Mouse (Mus musculus) heart, embryonic 14.5 days (tissue): ENCODE data around the gene Hnrnpr. TPM values are rescaled to one million over a fixed set of nuclear protein-coding genes. Genes with fewer than 3 reads are reported as not detected.
A peak's percentile ranks its signal among the peaks of the same experiment; 100 is the strongest.

Experiments
- ATAC-seq: fragments of 200-750 bp; cut with Nextera tagmentation; 2 replicates; pipeline ENCODE4 v1.8.0; 2017; ENCODE audit warnings: low read depth, moderate TSS enrichment; ENCODE audit not compliant: insufficient number of reproducible peaks, insufficient read depth, low FRiP score
- H3K27ac ChIP-seq, 2 experiments: fragments of 200-500 bp in 1 of 2; fragments of 300-500 bp in 1 of 2; sonication (generic) in 1 of 2; replicated peaks in 1 of 2; 2 replicates each; pipeline ENCODE4 v1.5.1; 2012 to 2014; ENCODE audit warnings: low read depth in 2 of 2, low read length in 2 of 2, control low read depth in 1 of 2, mild to moderate bottlenecking in 1 of 2, mixed read lengths in 1 of 2; ENCODE audit not compliant: control insufficient read depth in 1 of 2, insufficient read depth in 1 of 2
- H3K27me3 ChIP-seq: fragments of 300-500 bp; sonication (generic); 2 replicates; pipeline ENCODE4 v1.6.1; 2014; ENCODE audit warnings: mild to moderate bottlenecking, low read length, control low read depth; ENCODE audit not compliant: control insufficient read depth, insufficient read depth
- H3K36me3 ChIP-seq: fragments of 300-500 bp; sonication (generic); 2 replicates; pipeline ENCODE4 v1.6.1; 2014; ENCODE audit warnings: mild to moderate bottlenecking, control low read depth, low read length, mixed read lengths; ENCODE audit not compliant: control insufficient read depth, insufficient read depth
- H3K4me1 ChIP-seq, 2 experiments: fragments of 200-500 bp in 1 of 2; fragments of 300-500 bp in 1 of 2; sonication (generic) in 1 of 2; 2 replicates each; pipeline ENCODE4 v1.6.1; 2012 to 2014; ENCODE audit warnings: low read length in 2 of 2, control low read depth in 1 of 2, mixed read lengths in 1 of 2; ENCODE audit not compliant: control insufficient read depth in 2 of 2, insufficient read depth in 2 of 2
- H3K4me2 ChIP-seq: fragments of 300-500 bp; sonication (generic); 2 replicates; pipeline ENCODE4 v1.6.1; 2014; ENCODE audit warnings: mild to moderate bottlenecking, low read length
- H3K4me3 ChIP-seq, 2 experiments: fragments of 200-500 bp in 1 of 2; fragments of 300-500 bp in 1 of 2; sonication (generic) in 1 of 2; 2 replicates each; pipeline ENCODE4 v1.5.1; 2012 to 2014; ENCODE audit warnings: low read length in 2 of 2, mild to moderate bottlenecking in 2 of 2, control low read depth in 1 of 2, low read depth in 1 of 2, moderate library complexity in 1 of 2; ENCODE audit not compliant: control insufficient read depth in 1 of 2, insufficient read depth in 1 of 2
- H3K9ac ChIP-seq: fragments of 300-500 bp; sonication (generic); 2 replicates; pipeline ENCODE4 v1.6.1; 2014; ENCODE audit warnings: mild to moderate bottlenecking, low read length
- H3K9me3 ChIP-seq: fragments of 300-500 bp; sonication (generic); 2 replicates; pipeline ENCODE4 v1.6.1; 2016; ENCODE audit warnings: low read length, control low read depth; ENCODE audit not compliant: control insufficient read depth
- WGBS: fragments of 180-500 bp; shearing (Covaris S2); extraction: QIAGEN DNeasy Blood & Tissue Kit; methylation state at CpG from one replicate; pipeline ENCODE4 v1.1.7; 2014; 5-methylcytosine and 5-hydroxymethylcytosine counted together
- polyA plus RNA-seq: library from polyadenylated mRNA; unstranded; fragments of >200 nt; fragmentation: Nextera tagmentation; extraction: Ambion mirVana; gene quantifications from 2 replicates; pipeline ENCODE4 v1.2.1, GENCODE M21; 2014

Gene Hnrnpr
- polyA plus RNA-seq, 1 experiment from 2014 or later = 88.8 TPM

- Histone ChIP-seq H3K9ac (0 out of 2 replicates have a peak overlapping the region, but pooled peaks have one; percentile 27), H3K36me3 (no peaks in the 10 kb centered on the region), H3K27ac (no peak overlapping the region), H3K9me3 (no peaks in the 10 kb centered on the region), H3K27me3 (no peaks in the 10 kb centered on the region), H3K4me1 (peaks cover 16 to 29% of the 10 kb centered on the region in 2 experiments), H3K4me3 (no peak overlapping the region), H3K4me2 (no peak overlapping the region)
- ATAC-seq = no peak
- 47% methylated on average over 8 of the region's 9 CpGs for WGBS
Observed at GRCm38 (mm10) chr4:136281611-136282010, 29.1 kb upstream of the Hnrnpr start.

DNA sequence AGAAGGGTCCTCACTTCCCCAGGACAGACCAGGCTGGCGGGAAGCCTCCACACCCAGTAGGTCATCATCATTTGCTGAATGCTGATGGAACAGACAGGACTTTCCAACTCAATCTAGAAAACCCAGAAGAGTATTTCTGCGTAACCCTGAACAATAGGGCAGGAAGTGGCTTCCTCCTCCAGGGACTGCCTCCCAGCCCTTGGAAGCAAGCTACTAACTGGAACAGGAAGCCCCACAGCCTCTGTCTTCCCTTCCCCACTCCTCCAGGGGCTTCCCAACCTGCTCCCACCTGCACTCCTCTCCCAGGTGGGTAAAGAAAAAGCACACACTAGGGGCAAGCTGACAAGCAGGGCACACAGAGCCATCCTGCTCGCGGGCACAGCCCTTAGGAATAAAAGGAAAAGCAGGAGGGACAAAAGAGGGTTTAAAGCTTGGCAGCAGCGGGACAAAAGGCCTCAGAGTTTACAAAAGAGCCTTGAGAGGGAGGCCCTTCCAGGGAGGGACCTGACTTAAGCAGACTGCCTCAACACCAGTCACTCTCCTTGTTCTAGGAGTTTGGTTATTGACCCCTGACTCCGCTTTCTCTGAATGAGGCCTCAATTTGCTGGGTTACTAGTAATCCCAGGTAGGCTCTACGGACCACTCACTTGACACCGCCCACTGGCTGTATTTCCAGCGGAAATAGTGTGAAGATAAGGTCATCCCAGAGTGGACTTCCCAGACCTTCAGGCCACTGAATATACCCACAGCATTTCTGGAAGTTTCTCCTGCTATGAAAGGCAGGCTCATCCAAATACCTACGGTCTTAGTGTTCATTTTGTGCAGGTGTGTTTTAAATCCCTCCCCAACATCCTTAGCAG, 27.9 kb upstream of the Hnrnpr start:
- 47% methylated on average over 10 of the region's 10 CpGs for WGBS
- H3K4me2 ChIP-seq = no peak overlapping the region
- H3K9ac ChIP-seq = peak overlapping the region; percentile 19; the same call in 1 of the 2 replicates

DNA sequence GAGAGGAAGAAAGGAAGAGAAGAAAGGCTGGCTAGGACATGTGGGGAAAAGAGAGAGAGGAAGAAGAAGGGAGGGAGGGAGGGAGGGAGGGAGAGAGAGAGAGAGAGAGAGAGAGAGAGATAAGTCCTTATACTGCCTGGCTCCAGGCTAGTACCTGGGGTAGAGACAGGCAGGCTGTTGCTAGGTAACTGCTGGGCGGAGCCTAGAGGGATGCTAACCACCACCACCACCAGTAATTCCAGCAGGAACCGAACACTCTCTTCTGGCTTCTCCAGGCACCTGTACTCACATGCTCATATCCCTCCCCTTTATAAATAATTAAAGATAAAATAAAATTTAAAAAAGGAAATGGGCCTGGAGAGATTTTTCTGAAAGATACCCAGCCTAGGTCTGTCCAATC, 27.0 kb upstream of the Hnrnpr start:
- 45% methylated on average over 2 of the region's 2 CpGs for WGBS
- H3K9me3 ChIP-seq = peaks cover 4% of the 10 kb centered on the region; the same call in 1 of the 2 replicates
- ATAC-seq = no peak
- peak overlapping the region; percentile 95 to 99 for H3K27ac ChIP-seq
- 0 out of 4 replicates have a peak overlapping the region, but pooled peaks of 1 of the 2 experiments have one; percentile 61 for H3K4me3 ChIP-seq
- peaks cover 20% of the 10 kb centered on the region for H3K36me3 ChIP-seq
- peaks cover 18 to 35% of the 10 kb centered on the region in 2 experiments for H3K4me1 ChIP-seq
- H3K4me2 ChIP-seq = peak overlapping the region; percentile 94
- peak overlapping the region; percentile 85 for H3K9ac ChIP-seq
- no peaks in the 10 kb centered on the region for H3K27me3 ChIP-seq

More for the DNA sequence above, 27.9 kb upstream of the Hnrnpr start:
- no peaks in the 10 kb centered on the region for H3K9me3 ChIP-seq
- peaks cover 18 to 35% of the 10 kb centered on the region in 2 experiments for H3K4me1 ChIP-seq
- no peak for ATAC-seq
- peaks cover 10% of the 10 kb centered on the region for H3K36me3 ChIP-seq
- H3K27me3 ChIP-seq = no peaks in the 10 kb centered on the region
- H3K27ac ChIP-seq = peak overlapping the region; percentile 91 to 99
- no peak overlapping the region for H3K4me3 ChIP-seq

- peak within 1 kb of the TSS; percentile 61 to 78 for H3K4me3 ChIP-seq
- ATAC-seq = peak; percentile 22
- H3K9me3 ChIP-seq = peaks cover 4% of the 10 kb centered on the region; the same call in 1 of the 2 replicates
- peak within 1 kb of the TSS; percentile 85 for H3K9ac ChIP-seq
- peaks cover 26% of the 10 kb centered on the region for H3K36me3 ChIP-seq
- H3K27me3 ChIP-seq = no peaks in the 10 kb centered on the region
- WGBS = 8% methylated on average over 5 of the region's 5 CpGs
- H3K4me1 ChIP-seq = peaks cover 18 to 35% of the 10 kb centered on the region in 2 experiments
- peak within 1 kb of the TSS; percentile 95 to 99 for H3K27ac ChIP-seq
- H3K4me2 ChIP-seq = peak within 1 kb of the TSS; percentile 94
Observed at GRCm38 (mm10) chr4:136284455-136284854, 26.3 kb upstream of the Hnrnpr start, which contains the start of gene Zfp46. Gene Zfp46, plus strand, starts transcription at chr4:136284683.

DNA sequence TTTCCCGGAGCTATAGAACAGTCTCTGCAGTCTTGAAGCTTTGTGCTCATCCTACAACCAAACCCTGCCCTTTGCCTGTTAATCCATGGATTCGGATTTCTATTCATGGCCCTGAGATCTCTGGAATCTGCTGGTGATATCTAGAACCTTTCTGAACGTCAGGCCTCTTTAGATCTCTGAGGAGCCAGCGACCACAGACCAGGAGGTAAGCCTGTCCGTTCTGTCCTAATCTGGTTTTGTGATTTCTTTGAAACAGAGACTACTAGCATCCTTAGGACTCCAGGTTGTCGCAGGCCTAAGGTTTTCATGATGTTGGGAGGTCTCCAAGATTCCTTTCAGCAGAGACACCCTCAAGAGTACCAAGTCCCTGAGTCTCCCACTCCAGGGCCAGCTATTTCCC, 25.9 kb upstream of the Hnrnpr start:
- Histone ChIP-seq H3K27ac (peak overlapping the region; percentile 95 to 99), H3K4me3 (peak overlapping the region; percentile 61 to 78), H3K4me1 (peaks cover 18 to 35% of the 10 kb centered on the region in 2 experiments), H3K36me3 (peaks cover 31% of the 10 kb centered on the region), H3K27me3 (no peaks in the 10 kb centered on the region), H3K9ac (peak overlapping the region; percentile 85), H3K9me3 (peaks cover 4% of the 10 kb centered on the region; the same call in 1 of the 2 replicates), H3K4me2 (peak overlapping the region; percentile 94)
- no peak for ATAC-seq
- WGBS = 9% methylated on average over 6 of the region's 6 CpGs

- WGBS = under 1% methylated on average over 25 of the region's 25 CpGs
Observed at GRCm38 (mm10) chr4:136285348-136285810, 25.4 kb upstream of the Hnrnpr start.

GRCm38 (mm10) chr4:136285811-136286371, 24.9 kb upstream of the Hnrnpr start:
- peak overlapping the region; percentile 94 for H3K4me2 ChIP-seq
- 0% methylated on average over 29 of the region's 29 CpGs for WGBS
- H3K4me1 ChIP-seq = peaks cover 20 to 35% of the 10 kb centered on the region in 2 experiments
- peak overlapping the region; percentile 94 to 99 for H3K27ac ChIP-seq
- no peaks in the 10 kb centered on the region for H3K27me3 ChIP-seq
- peaks cover 4% of the 10 kb centered on the region; the same call in 1 of the 2 replicates for H3K9me3 ChIP-seq
- peak overlapping the region; percentile 85 for H3K9ac ChIP-seq
- peaks cover 41% of the 10 kb centered on the region for H3K36me3 ChIP-seq
- H3K4me3 ChIP-seq = peak overlapping the region; percentile 61 to 78
- ATAC-seq = peak; percentile 82

More at GRCm38 (mm10) chr4:136285348-136285810, 25.4 kb upstream of the Hnrnpr start:
- Histone ChIP-seq H3K27ac (peak overlapping the region; percentile 95 to 99), H3K4me3 (peak overlapping the region; percentile 61 to 78), H3K4me2 (peak overlapping the region; percentile 94), H3K36me3 (peaks cover 35% of the 10 kb centered on the region), H3K27me3 (no peaks in the 10 kb centered on the region), H3K9me3 (peaks cover 4% of the 10 kb centered on the region; the same call in 1 of the 2 replicates), H3K9ac (peak overlapping the region; percentile 85), H3K4me1 (peaks cover 20 to 35% of the 10 kb centered on the region in 2 experiments)
- peak; percentile 92 for ATAC-seq
